Mouse (Mus musculus): ENCODE measurements around the gene Aspscr1.

DNA sequence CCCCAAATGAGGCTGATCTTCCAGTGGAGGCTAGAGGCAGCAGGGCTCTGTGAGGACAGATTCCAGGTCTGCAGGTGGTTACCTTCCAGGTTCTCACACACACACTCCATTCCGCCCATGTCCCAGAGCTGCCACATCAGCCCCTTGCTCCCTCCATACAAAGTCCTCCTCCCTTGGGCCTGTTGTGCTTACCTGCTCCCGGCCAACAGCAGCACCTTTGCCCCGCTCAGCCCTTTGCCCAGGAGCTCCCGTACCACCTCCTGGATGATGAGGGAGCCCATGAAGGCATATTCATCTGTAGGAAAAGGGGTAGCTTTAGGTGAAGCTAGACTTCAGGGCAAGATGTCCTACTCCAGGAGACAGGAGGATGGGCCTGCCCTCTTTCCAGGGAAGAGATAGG is 15.5 kb upstream of the Aspscr1 start:
- no peak for TF ChIP-seq CTCF (IDR thresholded peaks at IDR 0.05; ENCODE audit: control insufficient read depth, insufficient read depth, insufficient replicate concordance, low read depth, low read length)
- TF ChIP-seq POLR2A (IDR thresholded peaks at IDR 0.05; ENCODE audit: control insufficient read depth, low read depth, low read length) = no peak

Data from testis, adult 2 months (tissue).